Mouse (Mus musculus): Measurements from ENCODE around the gene Cyp8b1.

GRCm38 (mm10) chr9:121908321-121908720 is 7.8 kb downstream of the Cyp8b1 start:
- no peak for TF ChIP-seq CTCF (IDR thresholded peaks at IDR 0.05 in 2 of 3, conservative IDR thresholded peaks at IDR 0.05 in 1 of 3; ENCODE audit: control insufficient read depth in 1 of 3, insufficient read depth in 1 of 3, low read depth in 2 of 3, low read length in 3 of 3, poor library complexity in 1 of 3, severe bottlenecking in 1 of 3)
- TF ChIP-seq POLR2A (IDR thresholded peaks at IDR 0.05; ENCODE audit: control insufficient read depth in 1 of 2, insufficient read depth in 1 of 2, low read depth in 1 of 2, low read length in 2 of 2, poor library complexity in 1 of 2), result no peak
